Comparison of ENCODE assay signal across 8 mouse cellular contexts in genomic region chr2:53070607-53071006, GRCm38 (mm10).
A peak's percentile ranks its signal among the peaks of the same experiment; 100 is the strongest.
DNase-seq lines count a peak whose midpoint lies in the region; ATAC-seq and TF ChIP-seq lines count a peak whose summit lies in the region.

No protein-coding gene starts in this region.

- H3K9ac ChIP-seq in hindbrain, postnatal 0 days (replicated peaks; ENCODE audit: low read length), result no peak overlapping the region
- H3K9ac ChIP-seq in hindbrain, embryonic 11.5 days (ENCODE audit: low read depth, low read length), result no peak overlapping the region

- no peaks in the 10 kb centered on the region for H3K27me3 ChIP-seq in hindbrain, postnatal 0 days (ENCODE audit: insufficient read depth, low read length)
- H3K27me3 ChIP-seq in hindbrain, embryonic 11.5 days (ENCODE audit: control insufficient read depth, insufficient read depth, low read length), result no peaks in the 10 kb centered on the region

- DNase-seq in hindbrain, postnatal 0 days (ENCODE audit: low spot score), result peak; percentile 75
- DNase-seq in hindbrain, embryonic 11.5 days (ENCODE audit: low spot score), result no peak
- peak; percentile 92 for DNase-seq in adipocyte (ENCODE audit: low spot score)
- DNase-seq in cerebellum, postnatal 25 days, result peak; percentile 34 to 51
- DNase-seq in kidney, adult 18-20 months, result peak; percentile 34
- DNase-seq in ovary, postnatal 14 days (ENCODE audit: low spot score), result peak; percentile 16
- no peak for DNase-seq in thymus, postnatal 0 days (ENCODE audit: low spot score)

- peaks cover 5% of the 10 kb centered on the region; the same call in 1 of the 2 replicates for H3K36me3 ChIP-seq in hindbrain, postnatal 0 days (ENCODE audit: insufficient read depth, low read length)
- H3K36me3 ChIP-seq in hindbrain, embryonic 11.5 days (ENCODE audit: control insufficient read depth, insufficient read depth, low read length), result no peaks in the 10 kb centered on the region

- H3K4me3 ChIP-seq in hindbrain, postnatal 0 days (ENCODE audit: low read length), result no peak overlapping the region
- H3K4me3 ChIP-seq in hindbrain, embryonic 11.5 days (ENCODE audit: low read depth, low read length), result no peak overlapping the region

- H3K4me1 ChIP-seq in hindbrain, postnatal 0 days (ENCODE audit: insufficient read depth, low read length), result 0 out of 2 replicates have a peak, but pooled peaks cover 3% of the 10 kb centered on the region
- no peaks in the 10 kb centered on the region for H3K4me1 ChIP-seq in hindbrain, embryonic 11.5 days (replicated peaks; ENCODE audit: control insufficient read depth, insufficient read depth, low read length)

- no peaks in the 10 kb centered on the region for H3K9me3 ChIP-seq in hindbrain, postnatal 0 days (ENCODE audit: low read length)
- H3K9me3 ChIP-seq in hindbrain, embryonic 11.5 days (ENCODE audit: control insufficient read depth, low read length), result no peaks in the 10 kb centered on the region

- peak; percentile 87 for ATAC-seq in hindbrain, postnatal 0 days
- no peak for ATAC-seq in hindbrain, embryonic 11.5 days (ENCODE audit: low FRiP score)
- ATAC-seq in granulocyte monocyte progenitor cell, adult 5-6 weeks (replicated peaks; ENCODE audit: poor library complexity, severe bottlenecking), result no peak; the same call in 1 of the 2 replicates

- 6% methylated on average over 1 of the region's 1 CpGs for WGBS in hindbrain, postnatal 0 days
- WGBS in hindbrain, embryonic 11.5 days, result 14% methylated on average over 1 of the region's 1 CpGs

- H3K4me2 ChIP-seq in hindbrain, postnatal 0 days (ENCODE audit: low read depth, low read length), result no peak overlapping the region
- no peak overlapping the region for H3K4me2 ChIP-seq in hindbrain, embryonic 11.5 days (replicated peaks; ENCODE audit: low read depth, low read length)

- TF ChIP-seq CTCF in hindbrain, postnatal 0 days (IDR thresholded peaks at IDR 0.05; ENCODE audit: low read depth), result no peak

- no peak overlapping the region for H3K27ac ChIP-seq in hindbrain, postnatal 0 days
- H3K27ac ChIP-seq in hindbrain, embryonic 11.5 days (ENCODE audit: low read depth, low read length), result no peak overlapping the region

Comparison
In these comparisons a context has a peak if more than half of its experiments do, and no peak if none do; other contexts are left out.
1. DNase-seq: peak in hindbrain, postnatal 0 days (single experiment), adipocyte (single experiment), cerebellum, postnatal 25 days (2 of 2), kidney, adult 18-20 months (single experiment) and ovary, postnatal 14 days (single experiment); none in hindbrain, embryonic 11.5 days (single experiment) and thymus, postnatal 0 days (single experiment).